Mouse (Mus musculus) C2C12 (cell line): ENCODE data around the gene Smurf1. TPM values are rescaled to one million over a fixed set of nuclear protein-coding genes. Genes with fewer than 3 reads are reported as not detected.
A peak's percentile ranks its signal among the peaks of the same experiment; 100 is the strongest.

Experiments used
- H3K27me3 ChIP-seq: one replicate; pipeline ENCODE4 v1.6.1; 2011; ENCODE audit not compliant: control insufficient read depth, insufficient read depth, insufficient read length
- H3K36me3 ChIP-seq: one replicate; pipeline ENCODE4 v1.6.1; 2011; ENCODE audit not compliant: control insufficient read depth, insufficient read depth
- H3K4me3 ChIP-seq: one replicate; pipeline ENCODE4 v1.5.1; 2011; ENCODE audit warnings: mild to moderate bottlenecking, control low read depth; ENCODE audit not compliant: poor library complexity, insufficient read depth, severe bottlenecking
- H3K79me2 ChIP-seq: one replicate; pipeline ENCODE4 v1.6.1; 2011; ENCODE audit not compliant: control insufficient read depth, insufficient read depth
- H3K79me3 ChIP-seq: one replicate; pipeline ENCODE4 v1.6.1; 2011; ENCODE audit warnings: low read depth, control low read depth
- H3ac ChIP-seq: one replicate; pipeline ENCODE3; 2011; ENCODE audit warnings: low read depth; ENCODE audit not compliant: control insufficient read depth, insufficient read length
- CEBPB ChIP-seq: IDR thresholded peaks from one replicate; pipeline ENCODE4 v1.6.1; 2011; ENCODE audit warnings: low read depth, mild to moderate bottlenecking, control low read depth, moderate library complexity
- CTCF ChIP-seq: IDR thresholded peaks from one replicate; pipeline ENCODE4 v1.5.1; 2011; ENCODE audit not compliant: control insufficient read depth, insufficient read depth, insufficient read length
- FOSL1 ChIP-seq: IDR thresholded peaks from one replicate; pipeline ENCODE4 v1.8.0; 2011; ENCODE audit warnings: mild to moderate bottlenecking, low read length; ENCODE audit not compliant: poor library complexity, insufficient read depth, severe bottlenecking
- MAX ChIP-seq: IDR thresholded peaks from one replicate; pipeline ENCODE4 v1.6.1; 2011; ENCODE audit warnings: mild to moderate bottlenecking, control low read depth
- MYOD1 ChIP-seq: IDR thresholded peaks from one replicate; pipeline ENCODE4 v1.6.1; 2011; ENCODE audit warnings: low read depth; ENCODE audit not compliant: control insufficient read depth, insufficient read length
- MYOG ChIP-seq: IDR thresholded peaks from one replicate; pipeline ENCODE4 v1.6.1; 2011; ENCODE audit not compliant: control insufficient read depth, insufficient read length; ENCODE audit errors: extremely low read depth
- USF1 ChIP-seq: IDR thresholded peaks from one replicate; pipeline ENCODE4 v1.6.1; 2011; ENCODE audit warnings: low read depth, mild to moderate bottlenecking, control low read depth, moderate library complexity
- long read RNA-seq, 2 experiments: library from polyadenylated mRNA; unstranded; transcript quantifications; one replicate each; pipeline ENCODE4 v2.0.0; 2019 to 2020
- polyA plus RNA-seq: library from polyadenylated mRNA; unstranded; fragments of >200 nt; fragmentation: generic; extraction: Trizol; gene quantifications from one replicate; pipeline ENCODE4 v1.2.1, GENCODE M21; 2012; ENCODE audit warnings: missing spikeins

The Smurf1 gene
- polyA plus RNA-seq = 39.1 TPM
- long read RNA-seq, experiment 1, partial matches to known transcripts = 1 of 5 reads
- long read RNA-seq, experiment 1, other reads (novel, unspliced or antisense) = 4 of 5 reads
- long read RNA-seq, experiment 2, partial matches to known transcripts = 6 of 21 reads
- long read RNA-seq, experiment 2, other reads (novel, unspliced or antisense) = 15 of 21 reads

DNA sequence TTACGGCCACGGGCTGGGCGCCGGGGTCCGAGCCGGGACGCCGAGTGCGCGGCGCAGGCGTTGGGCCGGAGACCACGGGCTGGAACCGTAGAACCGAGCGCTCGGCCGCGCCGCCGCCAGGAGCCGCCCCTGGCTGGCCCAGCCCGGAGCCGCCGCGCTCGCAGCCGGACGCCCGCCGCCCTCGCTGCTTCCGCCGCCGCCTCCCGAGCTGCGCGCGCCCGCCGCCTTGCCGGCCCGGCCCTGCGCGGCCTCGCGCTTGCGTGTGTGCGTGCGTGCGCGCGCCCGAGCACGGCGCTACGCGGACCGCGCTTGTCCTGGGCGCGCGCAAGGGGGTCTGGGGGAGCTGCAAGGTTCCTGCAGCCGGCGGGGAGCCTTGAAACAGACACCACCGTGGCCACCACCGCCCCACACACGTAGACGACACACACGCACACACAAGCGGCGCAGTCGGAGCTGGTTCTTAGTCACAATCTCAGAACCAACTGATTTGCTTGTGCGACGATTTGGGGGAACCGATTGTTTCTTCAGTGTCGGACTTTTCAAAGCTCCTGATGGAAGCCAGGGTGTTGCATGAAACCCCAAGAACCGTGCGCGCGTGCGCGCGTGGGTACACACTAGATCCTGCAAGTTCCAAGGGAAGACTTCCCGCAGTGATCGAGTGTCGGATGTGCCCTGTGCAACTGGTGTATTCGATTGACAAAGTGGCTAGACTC, at the start of gene Smurf1:
Smurf1 (minus strand) TSS at position 209 of the 713 bp plus-strand sequence.
- Histone ChIP-seq H3K79me3 (peaks cover 37% of the 10 kb centered on the region), H3K27me3 (no peaks in the 10 kb centered on the region), H3ac (peak within 1 kb of the TSS; percentile 90), H3K36me3 (peaks cover 9% of the 10 kb centered on the region), H3K79me2 (peaks cover 43% of the 10 kb centered on the region), H3K4me3 (peak within 1 kb of the TSS; percentile 66)
- TF ChIP-seq MAX (peak; percentile 31), MYOD1 (no peak), CTCF (no peak), USF1 (no peak)

DNA sequence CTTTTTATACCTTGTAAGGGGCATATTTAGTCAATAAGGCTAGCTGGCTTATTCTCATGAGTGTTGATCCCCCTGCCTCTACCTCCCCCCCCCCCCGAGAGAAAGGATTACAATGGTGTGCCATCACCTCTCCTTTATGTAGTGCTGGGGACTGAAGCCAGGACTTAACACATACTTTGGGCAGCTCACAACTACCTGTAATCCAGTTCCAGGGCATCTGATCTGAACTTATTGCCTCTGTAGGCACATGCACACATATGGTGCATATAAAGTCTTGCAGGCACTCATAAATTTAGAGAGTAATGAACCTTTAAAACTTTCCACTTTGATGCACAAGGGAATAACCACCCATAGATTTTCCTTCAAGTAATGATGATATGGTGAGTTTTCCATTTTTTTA, 48.6 kb upstream of the Smurf1 start:
- Histone ChIP-seq H3K27me3 (peaks cover 15% of the 10 kb centered on the region), H3ac (no peak overlapping the region), H3K79me3 (no peaks in the 10 kb centered on the region), H3K4me3 (no peak overlapping the region), H3K36me3 (no peaks in the 10 kb centered on the region), H3K79me2 (no peaks in the 10 kb centered on the region)
- TF ChIP-seq MYOD1 (no peak), MYOG (no peak), FOSL1 (no peak), CTCF (no peak), MAX (no peak), USF1 (no peak), CEBPB (no peak)

DNA sequence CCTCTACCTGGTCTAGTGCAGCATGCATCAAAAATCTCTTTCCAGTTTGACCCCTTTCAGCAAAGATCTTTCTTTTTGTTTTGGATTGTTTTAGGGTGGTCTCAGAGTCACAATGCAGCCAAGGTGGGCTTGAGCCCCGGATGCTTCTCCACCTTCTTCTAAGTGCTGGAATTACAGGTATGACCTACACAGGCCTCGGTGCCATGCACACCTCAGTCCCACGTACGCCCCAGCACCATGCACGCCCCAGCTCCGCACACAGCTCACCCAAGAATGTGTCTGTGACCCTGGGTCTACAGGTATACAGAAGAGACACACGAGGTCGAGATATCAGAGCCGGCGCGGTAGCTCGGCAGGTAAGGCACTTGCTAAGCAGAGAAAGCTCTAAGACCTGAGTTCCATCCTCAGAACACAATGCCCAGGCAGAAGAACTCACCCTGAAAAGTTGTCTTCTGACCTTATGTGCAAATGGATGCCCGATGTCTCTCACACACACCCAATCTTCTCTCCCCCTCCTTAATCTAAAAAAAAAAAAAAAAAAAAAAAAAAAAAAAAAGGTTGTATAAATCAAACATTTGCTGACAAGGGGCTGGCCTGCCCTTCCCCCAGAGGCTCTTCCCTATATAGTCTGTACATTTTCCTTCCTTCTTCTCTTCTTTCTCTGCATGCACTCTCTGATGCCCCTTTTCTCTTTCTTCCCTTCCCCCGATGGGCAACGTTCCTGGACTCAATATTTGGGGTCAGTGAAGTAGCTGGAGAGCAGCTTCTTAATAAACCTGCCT, 43.4 kb upstream of the Smurf1 start:
- H3K36me3 ChIP-seq = no peaks in the 10 kb centered on the region
- H3K4me3 ChIP-seq = no peak overlapping the region
- no peaks in the 10 kb centered on the region for H3K79me3 ChIP-seq
- no peak overlapping the region for H3ac ChIP-seq
- no peak for TF ChIP-seq FOSL1
- TF ChIP-seq CTCF = no peak
- no peak for TF ChIP-seq CEBPB
- TF ChIP-seq MAX = no peak
- no peak for TF ChIP-seq MYOD1
- no peak for TF ChIP-seq MYOG
- no peak for TF ChIP-seq USF1
- H3K79me2 ChIP-seq = no peaks in the 10 kb centered on the region
- H3K27me3 ChIP-seq = peaks cover 16% of the 10 kb centered on the region

DNA sequence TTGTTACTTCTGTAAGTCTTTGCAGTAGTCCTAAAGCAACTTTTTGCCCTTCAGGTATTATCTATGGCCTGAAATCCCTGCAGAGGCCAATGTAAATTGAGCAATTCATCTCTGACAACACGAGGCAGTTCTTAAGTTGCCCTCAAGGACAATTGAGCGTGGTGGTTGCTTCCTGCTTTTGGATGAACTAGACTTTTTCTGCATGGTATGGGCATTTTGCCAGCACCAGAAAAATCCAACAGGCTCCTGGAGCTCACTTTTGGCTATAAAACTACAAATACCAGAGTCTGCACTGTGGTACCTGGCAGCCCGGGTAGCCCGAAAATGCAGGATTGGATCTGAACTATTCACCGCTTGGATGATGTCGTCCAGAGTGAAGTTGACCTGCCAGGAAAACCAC, 39.9 kb upstream of the Smurf1 start:
- TF ChIP-seq MAX (no peak), MYOD1 (no peak), FOSL1 (no peak), MYOG (no peak), USF1 (no peak), CEBPB (no peak), CTCF (no peak)
- H3K36me3 ChIP-seq = no peaks in the 10 kb centered on the region
- H3K79me2 ChIP-seq = no peaks in the 10 kb centered on the region
- H3K27me3 ChIP-seq = peaks cover 5% of the 10 kb centered on the region
- H3K79me3 ChIP-seq = no peaks in the 10 kb centered on the region
- H3K4me3 ChIP-seq = no peak overlapping the region
- no peak overlapping the region for H3ac ChIP-seq

DNA sequence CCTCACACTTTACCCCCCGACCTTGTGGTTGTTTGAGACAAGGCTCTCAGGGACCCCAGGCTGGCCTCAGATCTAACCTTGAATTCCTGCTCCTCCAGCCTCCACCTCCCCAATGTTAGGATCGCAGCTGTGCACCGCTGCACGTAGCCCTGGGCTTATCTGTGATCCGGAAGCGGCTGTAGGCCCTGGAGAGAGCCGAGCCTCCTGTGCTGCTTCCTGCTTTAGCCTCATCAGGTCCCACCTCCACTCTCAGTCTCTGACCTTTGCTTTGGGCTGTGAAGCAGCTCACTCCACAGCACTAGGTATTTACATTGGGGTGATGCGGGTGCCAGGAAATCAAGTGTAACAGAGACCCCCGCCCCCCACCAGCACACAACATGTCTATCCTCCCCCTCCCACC, 38.8 kb upstream of the Smurf1 start:
- H3K27me3 ChIP-seq = peaks cover 5% of the 10 kb centered on the region
- no peaks in the 10 kb centered on the region for H3K36me3 ChIP-seq
- H3K4me3 ChIP-seq = no peak overlapping the region
- no peaks in the 10 kb centered on the region for H3K79me3 ChIP-seq
- no peaks in the 10 kb centered on the region for H3K79me2 ChIP-seq
- no peak overlapping the region for H3ac ChIP-seq
- TF ChIP-seq MYOG (no peak), MAX (no peak), FOSL1 (no peak), CTCF (no peak), CEBPB (no peak), MYOD1 (no peak), USF1 (no peak)
